Mouse (Mus musculus) monocyte, adult 5-6 weeks (primary cell): ENCODE data around the gene Fbn1. TPM values are rescaled to one million over a fixed set of nuclear protein-coding genes. Genes with fewer than 3 reads are reported as not detected.

Source experiments
- ATAC-seq: fragments of 153-309, 156-312 bp; replicated peaks from 2 replicates; pipeline ENCODE4 v1.8.0; 2017; ENCODE audit warnings: mild to moderate bottlenecking; ENCODE audit not compliant: low TSS enrichment, insufficient number of reproducible peaks, severe bottlenecking, poor library complexity, low FRiP score
- total RNA-seq: library from RNA; stranded (forward); fragments of 200-1000, 200-491, 200-594 nt; gene quantifications from 3 replicates; pipeline ENCODE4 v1.2.3, GENCODE M21; 2017

The Fbn1 gene
- total RNA-seq: not detected in 3 replicates

GRCm38 (mm10) chr2:125507893-125508292 lies at the start of gene Fbn1:
Gene Fbn1 (minus strand): TSS chr2:125507993.
- ATAC-seq: no peak

- no peak for ATAC-seq
Observed at GRCm38 (mm10) chr2:125555830-125556229, 48.0 kb upstream of the Fbn1 start.

- ATAC-seq: no peak
Observed at GRCm38 (mm10) chr2:125548806-125549578, 41.2 kb upstream of the Fbn1 start.

GRCm38 (mm10) chr2:125544986-125545385 lies 37.2 kb upstream of the Fbn1 start:
- ATAC-seq: no peak

GRCm38 (mm10) chr2:125543646-125544045 lies 35.9 kb upstream of the Fbn1 start:
- ATAC-seq: no peak

- ATAC-seq: no peak
Observed at GRCm38 (mm10) chr2:125541451-125541850, 33.7 kb upstream of the Fbn1 start.

GRCm38 (mm10) chr2:125540579-125540978 lies 32.8 kb upstream of the Fbn1 start:
- no peak for ATAC-seq

- ATAC-seq: no peak
Observed at GRCm38 (mm10) chr2:125539640-125540039, 31.8 kb upstream of the Fbn1 start.

- ATAC-seq: no peak
Observed at GRCm38 (mm10) chr2:125530665-125531064, 22.9 kb upstream of the Fbn1 start.

GRCm38 (mm10) chr2:125526566-125526965 lies 18.8 kb upstream of the Fbn1 start:
- ATAC-seq: no peak

GRCm38 (mm10) chr2:125525484-125525883 lies 17.7 kb upstream of the Fbn1 start:
- no peak for ATAC-seq

GRCm38 (mm10) chr2:125516594-125516993 lies 8.8 kb upstream of the Fbn1 start:
- ATAC-seq: no peak

- no peak for ATAC-seq
Observed at GRCm38 (mm10) chr2:125515291-125516057, 7.7 kb upstream of the Fbn1 start.

- no peak for ATAC-seq
Observed at GRCm38 (mm10) chr2:125514391-125514790, 6.6 kb upstream of the Fbn1 start.

GRCm38 (mm10) chr2:125512544-125512943 lies 4.8 kb upstream of the Fbn1 start:
- ATAC-seq: no peak

GRCm38 (mm10) chr2:125511898-125512297 lies 4.1 kb upstream of the Fbn1 start:
- ATAC-seq: no peak

- no peak for ATAC-seq
Observed at GRCm38 (mm10) chr2:125510752-125511151, 3.0 kb upstream of the Fbn1 start.

GRCm38 (mm10) chr2:125508381-125508780 lies 588 bp upstream of the Fbn1 start:
- no peak for ATAC-seq

- ATAC-seq: no peak
Observed at GRCm38 (mm10) chr2:125506316-125507054, 1.3 kb downstream of the Fbn1 start.
